Mouse (Mus musculus): ENCODE data around the gene Xlr3a. TPM values are rescaled to one million over a fixed set of nuclear protein-coding genes. Genes with fewer than 3 reads are reported as not detected.
"Not testable (repeated sequence)": the region's sequence is repeated elsewhere in the genome, so short reads cannot be mapped to it uniquely, and the experiment has no call there.

Gene Xlr3a
- 1.8 and 1.9 TPM in 2 replicates for polyA plus RNA-seq (2015; fragmentation: Nextera tagmentation; extraction: Ambion mirVana)

GRCm38 (mm10) chrX:73096941-73097508 is at the start of gene Xlr3a:
Gene Xlr3a (minus strand): TSS chrX:73097095.
- not testable (repeated sequence) for H3K36me3 ChIP-seq; H3K4me3 ChIP-seq; H3K27me3 ChIP-seq; H3K4me2 ChIP-seq; H3K4me1 ChIP-seq (replicated peaks); H3K9ac ChIP-seq; H3K27ac ChIP-seq; H3K9me3 ChIP-seq (replicated peaks); ATAC-seq (replicated peaks; ENCODE audit: insufficient number of reproducible peaks, insufficient read depth, low FRiP score, low read depth)
- WGBS: 69% methylated on average over 13 of the region's 13 CpGs

- not testable (repeated sequence) for H3K4me3 ChIP-seq; H3K4me2 ChIP-seq; ATAC-seq (replicated peaks; ENCODE audit: insufficient number of reproducible peaks, insufficient read depth, low FRiP score, low read depth); H3K4me1 ChIP-seq (replicated peaks); H3K9me3 ChIP-seq (replicated peaks); H3K27ac ChIP-seq; H3K27me3 ChIP-seq; H3K36me3 ChIP-seq; H3K9ac ChIP-seq
- no CpG with 5 or more reads among the region's 7 CpGs for WGBS
These were observed 46.3 kb upstream of the Xlr3a start for GRCm38 (mm10) chrX:73143218-73143618.

DNA sequence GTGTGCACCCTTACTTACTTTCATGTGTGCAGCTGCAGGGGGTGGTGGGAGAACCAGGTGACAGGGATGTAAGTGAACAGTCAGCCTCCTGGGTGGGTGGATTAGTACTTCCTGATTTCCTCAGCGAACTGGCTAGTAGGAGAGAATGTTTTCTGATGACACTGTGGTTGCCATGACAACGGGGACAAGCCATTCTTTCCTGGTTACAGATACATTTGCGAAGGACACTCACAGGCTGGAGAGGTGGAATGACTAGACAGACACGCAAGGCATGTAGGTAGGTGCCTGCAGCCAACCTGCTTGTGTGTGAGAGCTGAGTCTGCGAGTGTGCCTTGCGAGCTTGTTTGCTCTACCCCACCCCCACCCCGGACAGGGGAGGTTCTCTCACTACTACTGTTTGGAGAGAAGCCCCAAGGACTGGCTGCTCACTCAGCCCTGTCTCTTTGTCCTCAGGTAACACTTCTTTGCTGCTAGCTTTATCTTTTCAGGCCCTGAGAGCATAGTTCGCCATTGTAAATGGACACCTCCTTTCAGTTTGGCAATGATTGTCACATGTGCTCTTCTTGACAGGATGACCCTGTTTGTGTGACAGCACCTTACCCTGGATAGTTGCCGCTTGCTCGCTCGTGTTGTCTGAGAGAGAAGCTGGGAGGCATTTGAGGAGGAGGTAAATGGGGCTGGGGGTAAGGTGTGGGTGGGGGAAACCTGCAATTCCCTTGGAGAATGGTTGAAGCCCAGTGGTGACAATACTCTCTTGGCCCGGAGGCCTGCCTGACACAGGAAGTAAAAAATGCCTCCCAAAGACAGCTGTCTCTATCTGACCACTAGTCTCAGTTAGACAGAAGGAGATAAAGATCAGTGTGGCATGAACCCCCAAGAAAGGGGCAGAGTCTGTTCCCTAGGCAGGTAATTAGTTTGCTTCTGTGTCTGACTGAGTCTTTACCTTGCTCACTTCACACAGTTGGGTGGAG is 26.2 kb upstream of the Xlr3a start:
- H3K4me1 ChIP-seq (replicated peaks); H3K27ac ChIP-seq; H3K36me3 ChIP-seq; H3K27me3 ChIP-seq; H3K4me2 ChIP-seq; ATAC-seq (replicated peaks; ENCODE audit: insufficient number of reproducible peaks, insufficient read depth, low FRiP score, low read depth); H3K9me3 ChIP-seq (replicated peaks); H3K4me3 ChIP-seq; H3K9ac ChIP-seq: not testable (repeated sequence)
- WGBS: no CpG with 5 or more reads among the region's 12 CpGs

- not testable (repeated sequence) for H3K27ac ChIP-seq; H3K4me1 ChIP-seq (replicated peaks); H3K36me3 ChIP-seq; H3K4me2 ChIP-seq; H3K9me3 ChIP-seq (replicated peaks); H3K9ac ChIP-seq; H3K27me3 ChIP-seq; ATAC-seq (replicated peaks; ENCODE audit: insufficient number of reproducible peaks, insufficient read depth, low FRiP score, low read depth); H3K4me3 ChIP-seq
- WGBS: no CpG with 5 or more reads among the region's 7 CpGs
These were observed 19.9 kb upstream of the Xlr3a start, which contains the start of gene Gm14685 for GRCm38 (mm10) chrX:73116747-73117146. Gene Gm14685 (plus strand): TSS chrX:73117047.

- 75% methylated on average over 19 of the region's 19 CpGs for WGBS
- H3K4me3 ChIP-seq; H3K27me3 ChIP-seq; H3K9ac ChIP-seq; H3K27ac ChIP-seq; H3K4me1 ChIP-seq (replicated peaks); H3K36me3 ChIP-seq; H3K9me3 ChIP-seq (replicated peaks); ATAC-seq (replicated peaks; ENCODE audit: insufficient number of reproducible peaks, insufficient read depth, low FRiP score, low read depth); H3K4me2 ChIP-seq: not testable (repeated sequence)
These were observed 14.4 kb downstream of the Xlr3a start, which contains the start of gene Xlr4a for GRCm38 (mm10) chrX:73082267-73083055. Gene Xlr4a (minus strand): TSS chrX:73082478.

GRCm38 (mm10) chrX:73066765-73067312 is 30.1 kb downstream of the Xlr3a start:
- H3K27me3 ChIP-seq: peaks cover 18% of the 10 kb centered on the region
- not testable (repeated sequence) for H3K4me3 ChIP-seq; H3K9me3 ChIP-seq (replicated peaks); ATAC-seq (replicated peaks; ENCODE audit: insufficient number of reproducible peaks, insufficient read depth, low FRiP score, low read depth); H3K4me2 ChIP-seq; H3K27ac ChIP-seq; H3K4me1 ChIP-seq (replicated peaks); H3K9ac ChIP-seq; H3K36me3 ChIP-seq
- WGBS: 20% methylated on average over 1 of the region's 5 CpGs

- Histone ChIP-seq H3K4me3 (no peak within 1 kb of the TSS; the same call in 1 of the 2 replicates), H3K36me3 (no peaks in the 10 kb centered on the region), H3K4me1 (replicated peaks) (peaks cover 5% of the 10 kb centered on the region; the same call in 1 of the 2 replicates), H3K27ac (no peak within 1 kb of the TSS), H3K9me3 (replicated peaks) (no peaks in the 10 kb centered on the region), H3K4me2 (peak within 1 kb of the TSS; percentile 45), H3K9ac (no peak within 1 kb of the TSS), H3K27me3 (peaks cover 18% of the 10 kb centered on the region)
- WGBS: 27% methylated on average over 7 of the region's 7 CpGs
- no peak for ATAC-seq (replicated peaks; ENCODE audit: insufficient number of reproducible peaks, insufficient read depth, low FRiP score, low read depth)
These were observed 32.5 kb downstream of the Xlr3a start, which contains the start of gene Pnma3 for GRCm38 (mm10) chrX:73064415-73064793. Gene Pnma3 (plus strand): TSS chrX:73064787.

- H3K27me3 ChIP-seq: peaks cover 18% of the 10 kb centered on the region
- peaks cover 5% of the 10 kb centered on the region; the same call in 1 of the 2 replicates for H3K4me1 ChIP-seq (replicated peaks)
- WGBS: 34% methylated on average over 23 of the region's 24 CpGs
- no peak overlapping the region for H3K9ac ChIP-seq
- no peak overlapping the region; the same call in 1 of the 2 replicates for H3K4me3 ChIP-seq
- no peaks in the 10 kb centered on the region for H3K9me3 ChIP-seq (replicated peaks)
- H3K4me2 ChIP-seq: peak overlapping the region; percentile 45
- no peak overlapping the region for H3K27ac ChIP-seq
- no peaks in the 10 kb centered on the region for H3K36me3 ChIP-seq
- no peak for ATAC-seq (replicated peaks; ENCODE audit: insufficient number of reproducible peaks, insufficient read depth, low FRiP score, low read depth)
These were observed 33.1 kb downstream of the Xlr3a start for GRCm38 (mm10) chrX:73063512-73064414.

GRCm38 (mm10) chrX:73062323-73062722 is 34.6 kb downstream of the Xlr3a start:
- H3K27ac ChIP-seq: no peak overlapping the region
- no peak overlapping the region for H3K4me3 ChIP-seq

DNA sequence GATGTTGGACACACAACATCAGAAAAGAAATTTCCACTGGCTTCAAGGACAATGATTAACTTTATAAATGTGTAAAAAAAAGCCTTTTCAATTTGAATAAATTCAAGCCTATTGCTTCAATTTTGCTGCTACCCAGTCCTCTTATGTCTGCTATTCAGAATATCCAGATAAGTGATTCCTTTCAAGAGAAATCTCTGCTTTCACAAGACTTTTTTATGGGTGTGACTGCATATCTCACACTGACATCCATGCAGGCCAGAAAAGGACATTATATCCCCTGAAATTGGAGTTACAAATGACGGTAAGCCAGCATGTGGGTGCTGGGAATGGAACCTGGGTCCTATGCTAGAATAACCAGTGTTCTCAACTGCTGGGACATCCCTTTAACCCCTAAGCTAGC is 35.4 kb downstream of the Xlr3a start:
- WGBS: 83% methylated on average over 1 of the region's 1 CpGs
- peaks cover 18% of the 10 kb centered on the region for H3K27me3 ChIP-seq
- no peak overlapping the region for H3K27ac ChIP-seq
- no peaks in the 10 kb centered on the region for H3K36me3 ChIP-seq
- H3K9me3 ChIP-seq (replicated peaks): no peaks in the 10 kb centered on the region
- peaks cover 5% of the 10 kb centered on the region; the same call in 1 of the 2 replicates for H3K4me1 ChIP-seq (replicated peaks)
- no peak overlapping the region for H3K9ac ChIP-seq
- H3K4me3 ChIP-seq: no peak overlapping the region
- no peak for ATAC-seq (replicated peaks; ENCODE audit: insufficient number of reproducible peaks, insufficient read depth, low FRiP score, low read depth)
- no peak overlapping the region for H3K4me2 ChIP-seq

More at GRCm38 (mm10) chrX:73062323-73062722, 34.6 kb downstream of the Xlr3a start:
- Histone ChIP-seq H3K36me3 (no peaks in the 10 kb centered on the region), H3K4me2 (no peak overlapping the region), H3K9me3 (replicated peaks) (no peaks in the 10 kb centered on the region), H3K9ac (no peak overlapping the region), H3K4me1 (replicated peaks) (peaks cover 5% of the 10 kb centered on the region; the same call in 1 of the 2 replicates), H3K27me3 (peaks cover 18% of the 10 kb centered on the region)
- 27% methylated on average over 5 of the region's 5 CpGs for WGBS
- no peak for ATAC-seq (replicated peaks; ENCODE audit: insufficient number of reproducible peaks, insufficient read depth, low FRiP score, low read depth)
